Mouse (Mus musculus) embryonic facial prominence, embryonic 12.5 days (tissue): ENCODE results near the gene Rras. TPM values are rescaled to one million over a fixed set of nuclear protein-coding genes. Genes with fewer than 3 reads are reported as not detected.
A peak's percentile ranks its signal among the peaks of the same experiment; 100 is the strongest.

Experiments
- ATAC-seq: fragments of 200-750 bp; cut with Nextera tagmentation; 2 replicates; pipeline ENCODE4 v1.8.0; 2017; ENCODE audit not compliant: insufficient number of reproducible peaks, insufficient read depth, low FRiP score, low TSS enrichment
- H3K27ac ChIP-seq: fragments of 300-500 bp; sonication (generic); 2 replicates; pipeline ENCODE4 v1.5.1; 2016; ENCODE audit warnings: mild to moderate bottlenecking
- H3K27me3 ChIP-seq: fragments of 300-500 bp; sonication (generic); 2 replicates; pipeline ENCODE4 v1.6.1; 2016; ENCODE audit warnings: mild to moderate bottlenecking, moderate library complexity
- H3K36me3 ChIP-seq: fragments of 300-500 bp; sonication (generic); 2 replicates; pipeline ENCODE4 v1.6.1; 2016; ENCODE audit warnings: mild to moderate bottlenecking
- H3K4me1 ChIP-seq: fragments of 300-500 bp; sonication (generic); 2 replicates; pipeline ENCODE4 v1.6.1; 2016
- H3K4me2 ChIP-seq: fragments of 300-500 bp; sonication (generic); replicated peaks from 2 replicates; pipeline ENCODE4 v1.6.1; 2016; ENCODE audit warnings: mild to moderate bottlenecking, moderate library complexity
- H3K4me3 ChIP-seq: fragments of 300-500 bp; sonication (generic); 2 replicates; pipeline ENCODE4 v1.5.1; 2016; ENCODE audit warnings: mild to moderate bottlenecking
- H3K9ac ChIP-seq: fragments of 300-500 bp; sonication (generic); 2 replicates; pipeline ENCODE4 v1.6.1; 2016; ENCODE audit warnings: mild to moderate bottlenecking, moderate library complexity
- H3K9me3 ChIP-seq: fragments of 300-500 bp; sonication (generic); 2 replicates; pipeline ENCODE4 v1.6.1; 2016; ENCODE audit warnings: mild to moderate bottlenecking, moderate library complexity
- WGBS: fragments of 180-500 bp; shearing (Covaris S2); methylation state at CpG from one replicate; pipeline ENCODE4 v1.1.7; 2016; 5-methylcytosine and 5-hydroxymethylcytosine counted together
- polyA plus RNA-seq: library from polyadenylated mRNA; unstranded; fragments of >200 nt; fragmentation: Nextera tagmentation; extraction: Ambion mirVana; gene quantifications from 2 replicates; pipeline ENCODE4 v1.2.1, GENCODE M21; 2016

The Rras gene
- polyA plus RNA-seq, 1 experiment from 2014 or later: 26.1 TPM

DNA sequence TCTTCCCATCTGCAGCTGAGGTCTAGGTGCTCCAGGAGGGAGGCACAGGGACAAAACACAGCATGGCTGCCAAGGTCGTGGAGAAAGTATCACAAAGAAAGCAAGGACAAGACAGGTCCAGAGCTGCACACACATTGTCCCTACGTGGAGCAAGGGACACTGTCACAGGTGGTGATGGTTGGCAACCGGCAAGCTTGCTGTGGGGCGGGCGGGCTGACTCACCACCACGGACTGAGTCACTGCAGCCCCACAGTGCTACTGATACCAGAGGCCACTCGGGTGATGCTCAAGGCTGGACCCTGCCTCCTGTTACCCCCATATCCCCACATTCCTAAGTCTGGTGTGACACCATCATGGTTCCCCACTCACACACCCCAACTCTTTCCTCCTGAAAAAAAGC lies 15.3 kb upstream of the Rras start:
- Histone ChIP-seq H3K4me3 (no peak overlapping the region), H3K9me3 (no peaks in the 10 kb centered on the region), H3K4me1 (peaks cover 14% of the 10 kb centered on the region; the same call in 1 of the 2 replicates), H3K4me2 (no peak overlapping the region), H3K27ac (no peak overlapping the region), H3K9ac (no peak overlapping the region), H3K27me3 (no peaks in the 10 kb centered on the region), H3K36me3 (peaks cover 78% of the 10 kb centered on the region)
- ATAC-seq: no peak
- WGBS: 90% methylated on average over 7 of the region's 7 CpGs

DNA sequence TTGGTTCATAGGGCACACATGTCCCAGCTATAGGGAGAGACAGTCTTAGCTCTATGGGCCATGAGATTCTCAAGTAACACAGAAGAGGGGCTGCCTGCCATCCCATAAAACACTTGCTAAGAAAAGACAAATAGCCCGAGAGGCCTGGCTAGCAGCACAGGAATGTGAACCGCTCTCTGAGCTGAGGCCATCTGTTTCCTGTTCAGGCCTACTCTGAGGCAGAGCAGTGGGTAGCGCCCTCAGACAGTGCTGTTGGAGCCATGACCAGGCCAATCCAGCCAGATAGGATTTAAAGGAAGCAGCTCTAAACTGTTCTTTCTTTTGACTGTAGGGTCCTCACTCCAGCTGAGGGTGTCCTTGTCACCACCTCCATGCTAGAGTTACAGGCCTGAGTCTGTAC lies 13.2 kb upstream of the Rras start:
- no peak overlapping the region for H3K4me2 ChIP-seq
- no peak overlapping the region for H3K9ac ChIP-seq
- H3K4me1 ChIP-seq: 0 out of 2 replicates have a peak, but pooled peaks cover 3% of the 10 kb centered on the region
- H3K27me3 ChIP-seq: no peaks in the 10 kb centered on the region
- peaks cover 99% of the 10 kb centered on the region for H3K36me3 ChIP-seq
- no peak overlapping the region for H3K4me3 ChIP-seq
- no peak for ATAC-seq
- H3K27ac ChIP-seq: no peak overlapping the region
- WGBS: 58% methylated on average over 3 of the region's 3 CpGs
- no peaks in the 10 kb centered on the region for H3K9me3 ChIP-seq

DNA sequence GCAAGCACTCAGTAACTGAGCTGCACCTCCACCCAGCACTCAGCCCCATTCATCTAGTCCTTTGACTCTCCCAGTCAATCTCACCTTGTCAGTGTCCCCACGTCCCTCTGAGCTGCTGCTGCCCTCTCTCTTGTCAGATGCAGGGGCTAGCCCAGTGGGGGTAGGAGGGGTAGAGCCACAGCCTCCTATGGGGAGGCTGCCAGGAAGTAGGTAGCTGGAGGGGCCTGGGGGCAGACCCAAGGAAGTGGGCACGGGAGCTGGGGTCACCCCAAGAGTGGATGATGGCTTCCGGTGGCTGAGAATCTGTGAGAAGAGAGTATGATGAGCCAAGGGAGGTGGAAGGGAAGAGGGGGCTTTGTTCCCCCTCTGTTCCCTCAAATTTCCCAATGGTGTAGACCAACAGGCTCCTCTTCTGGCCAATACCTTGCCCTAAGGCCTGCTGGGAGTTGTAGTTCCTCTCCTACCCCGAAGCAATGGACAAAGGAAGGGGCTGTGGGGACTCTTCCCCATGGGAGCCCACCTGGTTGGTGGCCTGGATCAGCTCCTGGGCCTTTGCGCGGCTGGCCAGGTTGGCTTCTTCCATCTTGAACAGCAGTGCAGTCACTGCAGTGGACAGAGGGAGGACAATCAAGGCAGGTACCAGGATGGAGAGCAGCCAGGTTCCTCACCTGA lies 12.3 kb upstream of the Rras start:
- Histone ChIP-seq H3K9ac (no peak overlapping the region), H3K36me3 (peaks cover 99% of the 10 kb centered on the region), H3K4me3 (no peak overlapping the region), H3K4me2 (no peak overlapping the region), H3K27me3 (no peaks in the 10 kb centered on the region), H3K4me1 (no peaks in the 10 kb centered on the region), H3K27ac (peak overlapping the region; percentile 27; the same call in 1 of the 2 replicates), H3K9me3 (no peaks in the 10 kb centered on the region)
- no peak for ATAC-seq
- WGBS: 89% methylated on average over 6 of the region's 6 CpGs

DNA sequence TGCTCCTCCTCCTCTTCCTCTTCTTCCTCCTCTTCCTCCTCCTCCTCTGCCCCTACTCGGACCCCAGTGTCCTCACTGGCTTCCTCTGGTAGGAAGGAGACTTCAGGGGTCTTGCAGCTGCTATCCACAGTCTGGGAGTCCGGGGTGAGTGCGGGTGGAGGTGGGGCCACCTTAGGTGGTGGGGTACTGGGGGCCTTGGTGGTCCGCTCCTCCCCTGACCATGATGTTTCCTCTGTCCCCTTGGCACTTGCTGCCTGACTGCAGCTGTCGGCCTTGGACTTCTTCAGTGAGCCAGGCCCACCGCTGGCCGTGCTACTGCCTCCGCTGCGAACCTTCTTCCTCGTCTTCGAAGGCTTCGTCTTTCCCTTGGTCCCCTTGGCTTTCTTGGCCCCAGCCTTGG lies 11.3 kb upstream of the Rras start:
- Histone ChIP-seq H3K9ac (no peak overlapping the region), H3K27me3 (no peaks in the 10 kb centered on the region), H3K9me3 (no peaks in the 10 kb centered on the region), H3K27ac (no peak overlapping the region), H3K4me2 (no peak overlapping the region), H3K4me1 (no peaks in the 10 kb centered on the region), H3K4me3 (no peak overlapping the region), H3K36me3 (peaks cover 97% of the 10 kb centered on the region)
- 90% methylated on average over 12 of the region's 12 CpGs for WGBS
- ATAC-seq: no peak

DNA sequence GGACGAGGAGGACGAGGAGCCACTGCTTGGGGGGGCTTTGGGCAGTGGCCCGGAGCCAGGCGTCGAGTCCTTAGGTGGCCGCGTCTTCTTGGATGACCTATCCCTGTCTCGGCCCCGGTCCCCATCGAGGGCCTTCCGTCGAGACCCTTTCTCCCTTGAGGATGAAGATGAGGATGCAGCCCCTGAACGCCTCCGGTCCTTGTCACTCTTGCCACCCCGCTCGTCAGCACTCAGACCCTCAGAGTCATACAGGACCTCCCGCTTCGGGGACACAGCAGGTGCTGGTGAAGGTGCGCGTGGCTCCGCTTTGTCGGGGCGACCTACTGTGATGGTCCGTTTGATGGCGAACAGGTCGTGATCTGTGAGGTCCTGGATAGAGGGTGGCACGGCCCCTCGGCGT lies 10.6 kb upstream of the Rras start:
- Histone ChIP-seq H3K27me3 (no peaks in the 10 kb centered on the region), H3K4me2 (no peak overlapping the region), H3K9ac (no peak overlapping the region), H3K4me1 (no peaks in the 10 kb centered on the region), H3K4me3 (no peak overlapping the region), H3K36me3 (peaks cover 97% of the 10 kb centered on the region), H3K9me3 (no peaks in the 10 kb centered on the region), H3K27ac (no peak overlapping the region)
- WGBS: 97% methylated on average over 29 of the region's 29 CpGs
- ATAC-seq: no peak

DNA sequence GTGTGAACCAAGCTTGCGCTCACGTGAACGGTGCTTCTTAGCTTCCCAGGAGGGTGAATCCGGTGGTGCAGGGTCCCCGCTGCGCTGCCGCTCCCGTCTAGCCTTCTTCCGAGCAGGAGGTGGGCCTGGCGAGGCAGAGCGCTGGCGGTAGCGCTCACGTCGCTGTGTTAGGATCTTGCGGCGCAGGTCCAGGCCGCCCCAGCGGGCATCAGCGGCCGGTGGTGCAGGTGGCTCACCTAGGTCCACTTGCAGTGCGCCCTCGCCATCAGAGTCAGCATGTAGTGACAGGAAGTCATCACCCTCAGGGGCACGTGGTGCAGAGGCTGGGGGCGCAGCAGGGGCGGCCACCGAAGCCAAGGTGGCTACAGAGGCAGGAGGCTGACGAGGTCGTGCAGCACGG lies 9.9 kb upstream of the Rras start:
- Histone ChIP-seq H3K4me3 (no peak overlapping the region), H3K4me2 (no peak overlapping the region), H3K4me1 (no peaks in the 10 kb centered on the region), H3K27me3 (no peaks in the 10 kb centered on the region), H3K9me3 (no peaks in the 10 kb centered on the region), H3K36me3 (peaks cover 97% of the 10 kb centered on the region), H3K9ac (no peak overlapping the region), H3K27ac (no peak overlapping the region)
- WGBS: 93% methylated on average over 30 of the region's 30 CpGs
- no peak for ATAC-seq

DNA sequence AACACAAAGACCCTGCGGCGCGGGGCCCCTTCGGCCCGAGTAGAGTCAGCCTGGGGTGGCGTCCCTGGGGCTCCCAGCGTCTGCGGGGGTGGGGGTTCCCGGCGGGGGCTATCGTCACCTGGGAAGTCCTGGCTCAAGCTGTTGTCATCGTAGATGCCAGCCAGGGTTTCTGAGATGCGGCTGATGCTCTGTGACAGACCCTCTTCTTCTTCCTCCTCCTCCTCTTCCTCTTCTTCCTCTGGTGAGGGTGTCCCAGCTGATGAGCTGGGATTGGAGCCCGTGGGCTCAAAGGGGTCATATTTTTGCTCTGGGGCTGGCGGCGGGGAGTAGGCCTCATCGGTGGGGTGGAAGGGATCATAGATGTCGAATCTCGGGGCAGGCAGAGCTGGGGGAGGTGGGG lies 9.3 kb upstream of the Rras start:
- no peak overlapping the region for H3K4me3 ChIP-seq
- H3K27me3 ChIP-seq: no peaks in the 10 kb centered on the region
- 95% methylated on average over 19 of the region's 19 CpGs for WGBS

DNA sequence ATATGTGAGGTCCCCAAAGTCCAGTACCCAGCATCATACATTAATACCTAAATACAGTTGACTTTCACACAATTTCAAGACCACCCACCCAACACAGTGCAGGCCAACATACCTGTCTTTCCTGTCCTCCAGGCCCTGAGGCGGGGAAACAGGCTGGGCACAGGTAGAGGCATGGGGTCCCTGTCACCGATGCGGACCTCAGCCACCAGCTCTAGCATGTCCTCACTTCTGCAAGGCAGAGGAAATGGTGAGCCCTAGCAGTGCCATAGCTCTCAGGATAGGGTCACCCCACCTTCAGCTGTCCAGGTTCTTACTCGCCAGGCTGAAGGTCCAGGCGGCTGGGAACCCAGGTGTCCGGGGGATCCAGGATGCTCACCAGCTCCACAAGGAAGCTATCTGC lies 5.8 kb upstream of the Rras start:
- Histone ChIP-seq H3K36me3 (peaks cover 65% of the 10 kb centered on the region), H3K4me3 (no peak overlapping the region), H3K9me3 (no peaks in the 10 kb centered on the region), H3K9ac (no peak overlapping the region), H3K27me3 (no peaks in the 10 kb centered on the region), H3K27ac (no peak overlapping the region), H3K4me1 (peaks cover 10% of the 10 kb centered on the region), H3K4me2 (no peak overlapping the region)
- no peak for ATAC-seq
- WGBS: 92% methylated on average over 6 of the region's 6 CpGs

More for the DNA sequence above, 9.3 kb upstream of the Rras start:
- ATAC-seq: no peak
- Histone ChIP-seq H3K9me3 (no peaks in the 10 kb centered on the region), H3K36me3 (peaks cover 97% of the 10 kb centered on the region), H3K4me2 (no peak overlapping the region), H3K27ac (no peak overlapping the region), H3K4me1 (no peaks in the 10 kb centered on the region), H3K9ac (no peak overlapping the region)

DNA sequence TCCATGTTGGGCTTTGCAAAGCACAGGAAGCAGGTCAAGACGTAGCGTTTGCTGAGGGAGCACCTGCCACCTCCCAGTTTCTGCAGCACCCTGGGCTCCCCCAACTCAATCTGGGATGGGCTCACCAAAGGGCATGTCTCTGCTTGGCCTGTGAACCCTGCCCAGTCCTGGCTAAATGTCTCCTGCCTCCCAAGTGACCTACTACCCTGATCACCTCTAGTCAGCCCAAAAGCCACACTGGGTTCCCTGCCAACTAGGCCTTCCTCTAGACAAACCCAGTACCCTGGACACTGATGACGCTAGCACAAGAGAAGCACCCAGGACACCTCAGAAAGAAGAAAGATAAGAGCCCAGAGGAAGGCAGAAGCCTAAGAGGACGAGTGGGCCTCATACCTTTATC lies 4.9 kb upstream of the Rras start:
- WGBS: 76% methylated on average over 4 of the region's 4 CpGs
- Histone ChIP-seq H3K4me3 (no peak overlapping the region), H3K27me3 (no peaks in the 10 kb centered on the region), H3K9ac (no peak overlapping the region), H3K27ac (no peak overlapping the region), H3K4me1 (peaks cover 10% of the 10 kb centered on the region), H3K4me2 (no peak overlapping the region), H3K36me3 (peaks cover 57% of the 10 kb centered on the region), H3K9me3 (no peaks in the 10 kb centered on the region)
- ATAC-seq: no peak

DNA sequence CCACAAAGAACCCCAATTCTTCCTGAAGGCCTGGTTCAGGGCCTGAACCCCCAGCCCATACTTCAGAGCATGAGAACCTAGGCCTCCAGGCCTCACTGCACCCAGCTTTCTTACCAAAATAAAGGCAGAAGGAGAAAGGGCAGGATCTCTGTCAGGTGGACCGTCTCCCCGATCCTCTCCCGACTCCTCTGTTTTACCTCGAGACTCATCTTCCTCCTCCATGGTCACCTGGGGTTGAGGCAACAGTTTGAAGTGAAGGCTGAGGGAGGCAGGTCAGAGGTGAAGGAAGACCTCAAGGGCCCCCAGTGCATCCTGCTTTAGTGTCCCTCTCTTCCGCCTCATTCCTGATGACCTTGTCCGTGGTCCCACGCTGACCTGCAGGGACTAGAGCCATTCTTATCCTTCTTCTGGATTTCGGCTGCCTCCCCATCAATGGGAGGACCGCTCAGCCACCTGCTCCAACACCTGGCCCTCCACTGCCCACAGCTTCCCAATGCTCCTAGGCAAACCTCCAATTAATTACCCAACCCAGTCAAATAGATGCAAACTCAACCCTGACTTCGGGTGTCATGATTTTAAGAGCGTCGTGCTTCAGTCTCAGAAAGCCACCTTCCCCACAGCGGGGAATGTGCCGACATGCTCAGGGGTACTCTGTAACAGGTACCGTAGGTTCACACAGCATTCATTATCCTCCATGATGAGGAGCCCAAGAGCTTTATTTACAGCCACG lies 4.2 kb upstream of the Rras start:
- WGBS: 97% methylated on average over 16 of the region's 16 CpGs
- Histone ChIP-seq H3K36me3 (peaks cover 50% of the 10 kb centered on the region), H3K27me3 (no peaks in the 10 kb centered on the region), H3K4me3 (no peak overlapping the region), H3K9ac (no peak overlapping the region), H3K9me3 (no peaks in the 10 kb centered on the region), H3K27ac (no peak overlapping the region), H3K4me2 (no peak overlapping the region), H3K4me1 (peaks cover 14% of the 10 kb centered on the region)
- ATAC-seq: no peak

DNA sequence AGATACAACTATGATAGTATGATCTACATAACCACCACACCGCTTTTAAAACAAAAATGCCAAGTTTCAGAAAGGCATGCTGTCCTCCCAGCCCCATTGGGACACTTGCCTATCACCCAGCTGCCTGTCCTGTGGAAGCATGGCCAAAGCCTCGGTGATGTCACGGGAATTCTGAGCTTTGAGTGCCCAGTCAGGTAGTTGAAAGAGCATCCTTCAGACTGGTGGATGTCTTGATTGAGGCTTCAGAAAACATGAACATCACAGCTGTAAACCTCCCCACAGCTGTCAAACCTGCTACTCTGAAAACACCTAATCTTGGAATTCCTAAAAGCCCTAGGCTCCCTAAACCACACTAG lies 3.7 kb upstream of the Rras start:
- Histone ChIP-seq H3K27me3 (no peaks in the 10 kb centered on the region), H3K36me3 (peaks cover 45% of the 10 kb centered on the region), H3K4me1 (peaks cover 18% of the 10 kb centered on the region), H3K27ac (no peak overlapping the region), H3K9ac (no peak overlapping the region), H3K9me3 (no peaks in the 10 kb centered on the region), H3K4me3 (no peak overlapping the region), H3K4me2 (no peak overlapping the region)
- ATAC-seq: no peak
- 92% methylated on average over 3 of the region's 3 CpGs for WGBS

DNA sequence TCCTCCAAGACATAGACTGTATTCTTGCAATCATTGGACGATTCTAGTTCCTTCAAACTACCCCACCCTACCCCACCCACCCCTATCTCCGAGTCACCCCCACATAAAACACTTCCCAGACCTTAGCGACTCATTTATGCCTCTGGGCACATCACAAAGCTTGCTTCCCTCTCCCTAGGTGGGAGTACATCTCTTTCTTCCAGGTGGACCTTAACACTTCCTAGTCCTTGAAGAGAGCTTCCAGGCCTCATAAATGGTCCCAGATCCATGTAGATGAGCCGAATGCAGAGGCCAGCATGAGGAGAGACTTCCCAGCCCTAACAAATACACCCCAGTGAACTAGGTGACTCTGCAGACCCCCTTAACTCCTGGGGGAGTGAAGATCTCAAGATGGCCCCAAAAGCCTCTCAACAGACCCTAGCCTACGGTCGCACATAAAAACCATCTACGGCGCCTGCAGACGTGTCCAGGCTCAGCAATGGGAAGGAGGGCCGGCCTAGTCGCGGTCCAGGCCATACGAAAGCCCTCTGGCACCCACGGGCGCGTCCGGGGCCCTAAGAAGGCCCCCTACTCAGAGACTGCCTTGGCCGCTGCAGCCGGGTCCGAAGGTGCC lies 2.3 kb upstream of the Rras start:
- H3K36me3 ChIP-seq: peaks cover 31% of the 10 kb centered on the region
- H3K27me3 ChIP-seq: peaks cover under 1% of the 10 kb centered on the region; the same call in 1 of the 2 replicates
- H3K4me2 ChIP-seq: peak overlapping the region; percentile 74
- WGBS: 2% methylated on average over 20 of the region's 20 CpGs
- H3K9me3 ChIP-seq: no peaks in the 10 kb centered on the region
- ATAC-seq: no peak; the same call in 1 of the 2 replicates
- H3K27ac ChIP-seq: peak overlapping the region; percentile 81
- H3K4me1 ChIP-seq: peaks cover 22% of the 10 kb centered on the region
- H3K4me3 ChIP-seq: peak overlapping the region; percentile 92
- H3K9ac ChIP-seq: peak overlapping the region; percentile 96
